Mouse (Mus musculus) G1E-ER4 (cell line): ENCODE results near the gene Zfp940. TPM values are rescaled to one million over a fixed set of nuclear protein-coding genes. Genes with fewer than 3 reads are reported as not detected.

Source experiments
- GATA1 ChIP-seq: IDR thresholded peaks from one replicate; pipeline ENCODE4 v1.8.0; 2012; ENCODE audit warnings: low read length, inconsistent platforms
- polyA plus RNA-seq: library from polyadenylated mRNA; stranded (reverse); fragments of >175 nt; gene quantifications from 2 replicates; pipeline ENCODE4 v1.2.3, GENCODE M21; 2012

Zfp940 gene
- polyA plus RNA-seq, 1 experiment, result 0.26 TPM

- TF ChIP-seq GATA1, result no peak
Measured at GRCm38 (mm10) chr7:29818619-29819254, 34.7 kb downstream of the Zfp940 start.

- no peak for TF ChIP-seq GATA1
Measured at GRCm38 (mm10) chr7:29815910-29816429, 37.5 kb downstream of the Zfp940 start, which contains the start of gene Zfp790. Gene Zfp790 (plus strand): TSS chr7:29816114.

- no peak for TF ChIP-seq GATA1
Measured at GRCm38 (mm10) chr7:29815061-29815784, 38.2 kb downstream of the Zfp940 start.

- no peak for TF ChIP-seq GATA1
Measured at GRCm38 (mm10) chr7:29814381-29814780, 39.1 kb downstream of the Zfp940 start.

GRCm38 (mm10) chr7:29812244-29812643 is 41.2 kb downstream of the Zfp940 start:
- TF ChIP-seq GATA1, result no peak

- TF ChIP-seq GATA1, result no peak
Measured at GRCm38 (mm10) chr7:29807046-29807445, 46.4 kb downstream of the Zfp940 start.

- TF ChIP-seq GATA1, result no peak
Measured at GRCm38 (mm10) chr7:29792906-29793305, 60.6 kb downstream of the Zfp940 start.

- no peak for TF ChIP-seq GATA1
Measured at GRCm38 (mm10) chr7:29785888-29786287, 67.6 kb downstream of the Zfp940 start.

GRCm38 (mm10) chr7:29785023-29785422 is 68.4 kb downstream of the Zfp940 start:
- TF ChIP-seq GATA1, result no peak

GRCm38 (mm10) chr7:29783871-29784551 is 69.5 kb downstream of the Zfp940 start, which contains the start of gene Zfp30:
Gene Zfp30 (plus strand): TSS chr7:29783998.
- no peak for TF ChIP-seq GATA1

Other genes with a start within 250 kb of the Zfp940 start
- not detected in 2 replicates for gene Catsperg2, start 126.6 kb downstream of the Zfp940 start, polyA plus RNA-seq
- gene Zfp84, start 85.1 kb downstream of the Zfp940 start, polyA plus RNA-seq, result 0.66 and 3.1 TPM in 2 replicates
- gene Zfp30, start 69.7 kb downstream of the Zfp940 start, polyA plus RNA-seq, result 2.4 and 2.8 TPM in 2 replicates
- 0.81 and 0.90 TPM in 2 replicates for gene Zfp790, start 37.6 kb downstream of the Zfp940 start, polyA plus RNA-seq
- gene Zfp420, start 6.3 kb upstream of the Zfp940 start, polyA plus RNA-seq, result 0.29 and 0.35 TPM in 2 replicates
- 0.35 and 0.40 TPM in 2 replicates for gene Zfp27, start 52.9 kb upstream of the Zfp940 start, polyA plus RNA-seq
- 0.03 TPM in 1 of 2 replicates, not detected in the other for gene Zfp383, start 54.6 kb upstream of the Zfp940 start, polyA plus RNA-seq
- gene Zfp74, start 100.4 kb upstream of the Zfp940 start, polyA plus RNA-seq, result 17.1 and 22.9 TPM in 2 replicates
- gene Zfp568, start 130.3 kb upstream of the Zfp940 start, polyA plus RNA-seq, result 4.0 and 5.6 TPM in 2 replicates
- not detected in 2 replicates for gene Zfp14, start 197.7 kb upstream of the Zfp940 start, polyA plus RNA-seq
- 0.17 and 0.26 TPM in 2 replicates for gene Zfp82, start 219.2 kb upstream of the Zfp940 start, polyA plus RNA-seq
- gene Gm26920, start 236.7 kb upstream of the Zfp940 start, polyA plus RNA-seq, result not detected in 2 replicates
- 2.5 and 3.4 TPM in 2 replicates for gene Zfp566, start 236.9 kb upstream of the Zfp940 start, polyA plus RNA-seq
- gene Zfp260, start 241.1 kb upstream of the Zfp940 start, polyA plus RNA-seq, result 0.19 and 0.64 TPM in 2 replicates